Mouse (Mus musculus) heart, embryonic 12.5 days (tissue): ENCODE data around the gene Prpf19. TPM values are rescaled to one million over a fixed set of nuclear protein-coding genes. Genes with fewer than 3 reads are reported as not detected.

ENCODE experiments used
- ATAC-seq: fragments of 200-750 bp; cut with Nextera tagmentation; 2 replicates; pipeline ENCODE4 v1.8.0; 2017; ENCODE audit warnings: moderate TSS enrichment, moderate library complexity; ENCODE audit not compliant: insufficient number of reproducible peaks, low FRiP score
- H3K27ac ChIP-seq: fragments of 300-500 bp; sonication (generic); 2 replicates; pipeline ENCODE4 v1.5.1; 2016; ENCODE audit warnings: mild to moderate bottlenecking, moderate library complexity; ENCODE audit not compliant: poor library complexity, severe bottlenecking
- H3K27me3 ChIP-seq: fragments of 300-500 bp; sonication (generic); replicated peaks from 2 replicates; pipeline ENCODE4 v1.6.1; 2016; ENCODE audit warnings: mild to moderate bottlenecking, moderate library complexity
- H3K36me3 ChIP-seq: fragments of 300-500 bp; sonication (generic); 2 replicates; pipeline ENCODE4 v1.6.1; 2016; ENCODE audit warnings: mild to moderate bottlenecking, moderate library complexity
- H3K4me1 ChIP-seq: fragments of 300-500 bp; sonication (generic); replicated peaks from 2 replicates; pipeline ENCODE4 v1.6.1; 2016; ENCODE audit warnings: mild to moderate bottlenecking
- H3K4me2 ChIP-seq: fragments of 300-500 bp; sonication (generic); 2 replicates; pipeline ENCODE4 v1.6.1; 2016; ENCODE audit warnings: mild to moderate bottlenecking, moderate library complexity
- H3K4me3 ChIP-seq: fragments of 300-500 bp; sonication (generic); 2 replicates; pipeline ENCODE4 v1.5.1; 2016; ENCODE audit warnings: mild to moderate bottlenecking
- H3K9ac ChIP-seq: fragments of 300-500 bp; sonication (generic); 2 replicates; pipeline ENCODE4 v1.6.1; 2016; ENCODE audit warnings: mild to moderate bottlenecking, moderate library complexity
- H3K9me3 ChIP-seq: fragments of 300-500 bp; sonication (generic); replicated peaks from 2 replicates; pipeline ENCODE4 v1.6.1; 2016; ENCODE audit warnings: mild to moderate bottlenecking, moderate library complexity
- WGBS: fragments of 180-500 bp; shearing (Covaris S2); methylation state at CpG from one replicate; pipeline ENCODE4 v1.1.7; 2016; 5-methylcytosine and 5-hydroxymethylcytosine counted together
- polyA plus RNA-seq: library from polyadenylated mRNA; unstranded; fragments of >200 nt; fragmentation: Nextera tagmentation; extraction: Ambion mirVana; gene quantifications from 2 replicates; pipeline ENCODE4 v1.2.1, GENCODE M21; 2016

Prpf19 gene
- polyA plus RNA-seq, 1 experiment from 2014 or later: 24.9 TPM

GRCm38 (mm10) chr19:10895708-10896107 lies 677 bp downstream of the Prpf19 start:
- Histone ChIP-seq H3K27ac (peak overlapping the region; percentile 95), H3K27me3 (no peaks in the 10 kb centered on the region), H3K4me2 (peak overlapping the region; percentile 97), H3K9ac (peak overlapping the region; percentile 96), H3K36me3 (peaks cover 34% of the 10 kb centered on the region), H3K4me1 (peaks cover 34% of the 10 kb centered on the region), H3K9me3 (0 out of 2 replicates have a peak, but pooled peaks cover 2% of the 10 kb centered on the region), H3K4me3 (peak overlapping the region; percentile 94)
- no peak for ATAC-seq
- WGBS: 2% methylated on average over 16 of the region's 16 CpGs

DNA sequence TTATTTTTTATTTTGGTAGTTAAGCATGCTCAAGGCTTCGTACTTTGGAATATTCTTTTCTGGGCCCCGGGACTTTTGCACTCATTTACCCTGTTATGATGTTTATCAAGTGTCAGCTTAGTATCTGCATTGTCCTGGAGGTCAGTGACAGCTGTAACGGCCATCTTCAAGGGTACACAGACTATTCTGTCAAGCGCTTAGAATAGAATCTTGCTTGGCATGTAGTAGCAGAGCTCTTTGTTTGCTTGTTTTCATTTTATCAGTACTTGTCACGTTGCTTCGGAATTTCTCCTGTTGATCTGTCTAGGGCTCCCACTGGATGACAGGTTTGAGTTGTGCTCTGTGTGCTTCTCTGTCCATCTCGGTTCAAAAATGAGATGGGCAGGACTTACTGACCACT lies 1.8 kb downstream of the Prpf19 start:
- Histone ChIP-seq H3K4me1 (peaks cover 28% of the 10 kb centered on the region), H3K36me3 (peaks cover 45% of the 10 kb centered on the region), H3K9me3 (no peaks in the 10 kb centered on the region), H3K4me3 (peak overlapping the region; percentile 94), H3K9ac (peak overlapping the region; percentile 96), H3K4me2 (peak overlapping the region; percentile 97), H3K27me3 (no peaks in the 10 kb centered on the region), H3K27ac (peak overlapping the region; percentile 45)
- ATAC-seq: no peak
- WGBS: 35% methylated on average over 7 of the region's 7 CpGs

- no peaks in the 10 kb centered on the region for H3K9me3 ChIP-seq
- H3K36me3 ChIP-seq: peaks cover 52% of the 10 kb centered on the region
- H3K4me2 ChIP-seq: peak overlapping the region; percentile 97
- no peak for ATAC-seq
- peak overlapping the region; percentile 94; the same call in 1 of the 2 replicates for H3K4me3 ChIP-seq
- peaks cover 28% of the 10 kb centered on the region for H3K4me1 ChIP-seq
- H3K9ac ChIP-seq: no peak overlapping the region
- 82% methylated on average over 8 of the region's 8 CpGs for WGBS
- H3K27me3 ChIP-seq: no peaks in the 10 kb centered on the region
- H3K27ac ChIP-seq: peak overlapping the region; percentile 45; the same call in 1 of the 2 replicates
These were observed 2.5 kb downstream of the Prpf19 start for GRCm38 (mm10) chr19:10897491-10897890.

DNA sequence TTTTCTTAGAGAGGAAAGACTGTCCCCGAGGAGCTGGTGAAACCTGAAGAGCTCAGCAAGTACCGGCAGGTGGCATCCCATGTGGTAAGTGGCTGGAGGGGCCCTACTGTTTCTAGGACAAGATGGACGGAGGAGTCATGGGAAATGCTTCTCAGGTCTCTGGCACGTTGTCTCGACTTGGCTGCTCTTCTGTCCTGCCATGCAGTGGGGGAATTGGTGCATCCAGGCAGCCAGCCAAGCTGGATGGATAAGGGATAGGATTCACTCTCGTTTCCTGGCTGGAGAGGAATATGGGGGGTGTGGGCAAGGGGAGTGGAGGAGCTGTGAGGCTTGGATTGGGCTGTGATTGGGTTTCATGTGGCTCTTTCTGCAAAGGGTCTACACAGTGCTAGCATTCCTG lies 5.3 kb downstream of the Prpf19 start:
- Histone ChIP-seq H3K4me2 (no peak overlapping the region), H3K27me3 (no peaks in the 10 kb centered on the region), H3K9ac (no peak overlapping the region), H3K4me1 (peaks cover 41% of the 10 kb centered on the region), H3K27ac (no peak overlapping the region), H3K4me3 (no peak overlapping the region), H3K36me3 (peaks cover 77% of the 10 kb centered on the region), H3K9me3 (no peaks in the 10 kb centered on the region)
- no peak for ATAC-seq
- 79% methylated on average over 6 of the region's 6 CpGs for WGBS

GRCm38 (mm10) chr19:10901046-10901445 lies 6.0 kb downstream of the Prpf19 start:
- Histone ChIP-seq H3K9ac (no peak overlapping the region), H3K4me1 (peaks cover 46% of the 10 kb centered on the region), H3K27me3 (no peaks in the 10 kb centered on the region), H3K9me3 (no peaks in the 10 kb centered on the region), H3K27ac (no peak overlapping the region), H3K36me3 (peaks cover 83% of the 10 kb centered on the region), H3K4me2 (no peak overlapping the region), H3K4me3 (no peak overlapping the region)
- no peak for ATAC-seq
- WGBS: 96% methylated on average over 5 of the region's 5 CpGs

- Histone ChIP-seq H3K27me3 (no peaks in the 10 kb centered on the region), H3K4me2 (no peak overlapping the region), H3K4me3 (no peak overlapping the region), H3K9ac (peak overlapping the region; percentile 23; the same call in 1 of the 2 replicates), H3K4me1 (peaks cover 58% of the 10 kb centered on the region), H3K27ac (peak overlapping the region; percentile 93), H3K36me3 (peaks cover 77% of the 10 kb centered on the region), H3K9me3 (no peaks in the 10 kb centered on the region)
- no peak for ATAC-seq
- WGBS: 82% methylated on average over 5 of the region's 5 CpGs
These were observed 9.5 kb downstream of the Prpf19 start for GRCm38 (mm10) chr19:10904512-10904911.

GRCm38 (mm10) chr19:10904927-10905727 lies 10.1 kb downstream of the Prpf19 start:
- peak; percentile 77 for ATAC-seq
- no peaks in the 10 kb centered on the region for H3K27me3 ChIP-seq
- H3K4me3 ChIP-seq: no peak overlapping the region
- peaks cover 71% of the 10 kb centered on the region for H3K36me3 ChIP-seq
- H3K9ac ChIP-seq: peak overlapping the region; percentile 55; the same call in 1 of the 2 replicates
- H3K9me3 ChIP-seq: no peaks in the 10 kb centered on the region
- peak overlapping the region; percentile 31 for H3K4me2 ChIP-seq
- peaks cover 61% of the 10 kb centered on the region for H3K4me1 ChIP-seq
- H3K27ac ChIP-seq: peak overlapping the region; percentile 93
- WGBS: 32% methylated on average over 7 of the region's 7 CpGs

DNA sequence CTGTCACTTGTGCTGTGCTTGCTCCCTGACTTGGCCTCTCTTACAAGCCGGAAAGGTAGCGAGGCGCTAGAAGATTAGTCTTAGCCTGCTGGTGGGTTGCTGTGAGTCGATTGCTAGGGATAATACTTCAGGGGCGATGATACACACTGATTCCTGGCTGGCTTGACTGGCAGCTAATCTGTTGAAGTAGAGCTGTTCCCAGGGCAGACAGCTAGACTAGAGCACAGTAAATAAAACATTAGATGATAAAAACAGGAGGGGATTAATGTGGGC lies 10.6 kb downstream of the Prpf19 start:
- no peak overlapping the region for H3K4me3 ChIP-seq
- H3K9ac ChIP-seq: peak overlapping the region; percentile 55; the same call in 1 of the 2 replicates
- H3K27ac ChIP-seq: peak overlapping the region; percentile 93
- H3K9me3 ChIP-seq: no peaks in the 10 kb centered on the region
- 32% methylated on average over 5 of the region's 5 CpGs for WGBS
- H3K4me2 ChIP-seq: peak overlapping the region; percentile 31
- H3K4me1 ChIP-seq: peaks cover 56% of the 10 kb centered on the region
- no peak for ATAC-seq
- peaks cover 66% of the 10 kb centered on the region for H3K36me3 ChIP-seq
- H3K27me3 ChIP-seq: no peaks in the 10 kb centered on the region

DNA sequence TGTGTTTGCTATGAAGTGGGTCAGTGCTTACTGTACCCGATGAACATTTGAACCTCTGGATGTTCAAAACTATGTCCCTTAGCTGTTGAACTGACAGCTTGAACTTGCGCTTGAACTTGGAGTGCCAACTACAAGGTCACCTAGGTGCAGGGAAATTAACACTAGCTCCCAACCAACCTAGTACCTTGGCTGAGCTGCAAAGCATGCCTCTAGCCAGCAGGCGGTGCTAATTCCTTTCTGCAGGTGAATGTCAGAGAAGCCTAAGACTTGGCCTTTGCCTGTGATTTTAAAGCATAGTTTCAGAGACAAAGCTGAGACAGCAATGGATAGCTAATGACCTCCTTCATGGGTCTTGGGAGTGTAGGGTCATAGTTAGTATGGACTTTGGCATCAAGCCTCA lies 12.9 kb downstream of the Prpf19 start:
- Histone ChIP-seq H3K9me3 (no peaks in the 10 kb centered on the region), H3K27ac (0 out of 2 replicates have a peak overlapping the region, but pooled peaks have one; percentile 78), H3K4me3 (no peak overlapping the region), H3K4me1 (peaks cover 59% of the 10 kb centered on the region), H3K36me3 (peaks cover 44% of the 10 kb centered on the region), H3K9ac (no peak overlapping the region), H3K27me3 (no peaks in the 10 kb centered on the region), H3K4me2 (no peak overlapping the region)
- ATAC-seq: no peak
- WGBS: 45% methylated on average over 3 of the region's 3 CpGs

- ATAC-seq: no peak
- peaks cover 32% of the 10 kb centered on the region for H3K36me3 ChIP-seq
- peaks cover 60% of the 10 kb centered on the region for H3K4me1 ChIP-seq
- H3K4me3 ChIP-seq: no peak overlapping the region
- H3K4me2 ChIP-seq: no peak overlapping the region
- peak overlapping the region; percentile 78 for H3K27ac ChIP-seq
- WGBS: 34% methylated on average over 6 of the region's 6 CpGs
- H3K9me3 ChIP-seq: no peaks in the 10 kb centered on the region
- H3K27me3 ChIP-seq: no peaks in the 10 kb centered on the region
- peak overlapping the region; percentile 27; the same call in 1 of the 2 replicates for H3K9ac ChIP-seq
These were observed 14.2 kb downstream of the Prpf19 start for GRCm38 (mm10) chr19:10909087-10909721.

DNA sequence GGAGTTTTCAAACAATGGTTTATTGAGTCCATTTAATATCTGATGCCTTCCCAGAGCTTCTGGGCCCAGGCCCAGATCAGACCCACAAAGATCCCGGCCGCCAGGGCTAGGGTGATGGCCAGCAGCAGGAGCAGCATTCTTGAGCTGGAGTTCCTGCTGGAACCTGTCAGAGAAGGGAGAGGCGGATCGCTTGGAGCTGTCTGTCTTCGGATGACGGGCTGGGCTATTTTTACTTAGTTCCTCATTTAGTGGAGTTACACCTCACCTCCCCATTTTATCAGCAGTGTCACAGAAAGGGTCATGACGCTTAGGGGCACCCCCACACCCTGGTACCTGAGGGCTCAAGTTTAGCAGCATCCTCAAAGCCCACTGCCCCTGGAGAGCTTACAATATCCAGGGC lies 19.3 kb downstream of the Prpf19 start:
- Histone ChIP-seq H3K4me1 (peaks cover 37% of the 10 kb centered on the region), H3K27me3 (no peaks in the 10 kb centered on the region), H3K9me3 (no peaks in the 10 kb centered on the region), H3K4me3 (no peak overlapping the region), H3K36me3 (no peaks in the 10 kb centered on the region), H3K27ac (peak overlapping the region; percentile 72), H3K4me2 (0 out of 2 replicates have a peak overlapping the region, but pooled peaks have one; percentile 10), H3K9ac (no peak overlapping the region)
- 33% methylated on average over 7 of the region's 7 CpGs for WGBS
- ATAC-seq: 0 out of 2 replicates have a peak, but pooled peaks have one; percentile 34
